In genomic region chr1:134492276-134492675, GRCm38 (mm10) we compare ENCODE assay signal across 21 mouse cellular contexts. TPM values are rescaled to one million over a fixed set of nuclear protein-coding genes. Genes with fewer than 3 reads are reported as not detected.
"Had no signal": no experiment of that assay in that cellular context is flagged by ENCODE, and none has a peak within 500 bp of the region (broad histone marks: within the 10 kb centered on the region; RNA-seq: fewer than 3 reads in every experiment).

No protein-coding gene starts in this region.

- H3K9ac ChIP-seq: midbrain, embryonic 13.5 days had no signal

- H3K27ac ChIP-seq: left cerebral cortex, adult 2 months; limb, embryonic 10.5 days; midbrain, embryonic 13.5 days had no signal

- H3K4me3 ChIP-seq: left cerebral cortex, adult 2 months; limb, embryonic 10.5 days; midbrain, embryonic 13.5 days had no signal

- H3K27me3 ChIP-seq: midbrain, embryonic 13.5 days had no signal

- H3K4me2 ChIP-seq: midbrain, embryonic 13.5 days had no signal

- H3K9me3 ChIP-seq: limb, embryonic 10.5 days; midbrain, embryonic 13.5 days had no signal

- DNase-seq: kidney, adult 8-10 months; kidney, postnatal 25 days; lung, postnatal 36 days; right cerebral cortex, adult 18-20 months; right cerebral cortex, postnatal 25 days; thymus, adult 18-20 months; thymus, postnatal 14 days had no signal

- ATAC-seq: intestine, postnatal 0 days; midbrain, embryonic 13.5 days had no signal

RNA-seq across cellular contexts. Expression of gene Mgat4e, which starts 57.2 kb away (rescaled TPM):
- total RNA-seq: layer of hippocampus, postnatal 25 days; left cerebral cortex, adult 2 months; left cerebral cortex, postnatal 14 days; megakaryocyte progenitor cell, adult 5-6 weeks; midbrain, postnatal 0 days had no signal
- polyA plus RNA-seq: intestine, postnatal 0 days; kidney, embryonic 16.5 days; limb, embryonic 10.5 days; liver, embryonic 16.5 days; lung, embryonic 16.5 days; midbrain, embryonic 13.5 days; midbrain, postnatal 0 days; neural tube, embryonic 14.5 days; small intestine, adult 2 months; stomach, embryonic 16.5 days had no signal
